Mouse (Mus musculus): Measurements from ENCODE around the gene Hal. TPM values are rescaled to one million over a fixed set of nuclear protein-coding genes. Genes with fewer than 3 reads are reported as not detected.
A peak's percentile ranks its signal among the peaks of the same experiment; 100 is the strongest.

The Hal gene
- polyA plus RNA-seq (2015; fragmentation: Nextera tagmentation; extraction: Ambion mirVana): not detected in 2 replicates

DNA sequence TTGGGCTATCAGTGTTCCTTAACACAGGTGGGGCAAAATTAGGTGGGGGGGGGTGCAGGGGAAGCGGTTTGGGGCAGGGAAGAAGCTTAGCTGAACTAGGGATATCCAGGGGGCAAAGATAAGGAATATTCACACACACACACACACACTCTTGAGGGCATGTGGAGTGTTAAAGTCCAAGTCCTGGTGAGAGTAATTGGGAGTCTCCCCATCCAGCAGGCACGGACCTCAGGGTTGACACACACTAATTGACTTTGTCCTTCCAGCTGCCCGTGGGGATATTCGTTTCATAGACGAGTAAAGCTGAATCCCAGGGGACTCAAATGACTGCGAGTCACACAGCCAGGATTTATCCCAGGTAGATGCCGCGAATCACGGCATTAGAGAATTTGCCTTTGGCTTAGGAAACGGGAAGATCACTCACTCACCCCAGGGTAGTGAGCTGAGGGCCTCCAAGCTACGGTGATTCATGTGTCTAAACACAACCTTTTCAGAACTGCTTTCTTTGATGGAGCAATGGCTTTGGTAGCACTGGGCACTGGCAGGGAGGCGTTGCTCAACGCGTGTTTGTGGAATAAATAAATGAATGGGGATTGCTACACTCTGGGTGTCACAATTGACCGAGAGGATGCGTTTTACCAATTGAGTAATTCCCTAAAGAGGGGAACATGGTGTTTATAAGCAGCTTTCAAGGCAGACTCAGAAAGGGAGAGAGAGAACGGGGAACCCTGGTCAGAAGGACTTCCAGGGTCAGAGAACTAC is at the start of gene Hal:
TSS of gene Hal (plus strand) at position 703 of the 762 bp plus-strand sequence.
- Histone ChIP-seq H3K36me3 (ENCODE audit: insufficient read depth, low read length) (peaks cover 11% of the 10 kb centered on the region), H3K9me3 (replicated peaks; ENCODE audit: low read length) (no peaks in the 10 kb centered on the region), H3K27me3 (ENCODE audit: insufficient read depth, low read length) (no peaks in the 10 kb centered on the region), H3K4me3 (replicated peaks; ENCODE audit: low read depth, low read length) (no peak within 1 kb of the TSS), H3K27ac (no peak within 1 kb of the TSS), H3K4me2 (ENCODE audit: low read length) (no peak within 1 kb of the TSS), H3K9ac (ENCODE audit: low read depth, low read length) (no peak within 1 kb of the TSS), H3K4me1 (replicated peaks; ENCODE audit: insufficient read depth, low read length) (no peaks in the 10 kb centered on the region)
- DNase-seq (ENCODE audit: low spot score) (no peak), ATAC-seq (replicated peaks; ENCODE audit: low FRiP score, low read depth) (no peak)
- no peak for TF ChIP-seq CTCF (IDR thresholded peaks at IDR 0.05; ENCODE audit: low read depth)
- WGBS: 57% methylated on average over 17 of the region's 17 CpGs

DNA sequence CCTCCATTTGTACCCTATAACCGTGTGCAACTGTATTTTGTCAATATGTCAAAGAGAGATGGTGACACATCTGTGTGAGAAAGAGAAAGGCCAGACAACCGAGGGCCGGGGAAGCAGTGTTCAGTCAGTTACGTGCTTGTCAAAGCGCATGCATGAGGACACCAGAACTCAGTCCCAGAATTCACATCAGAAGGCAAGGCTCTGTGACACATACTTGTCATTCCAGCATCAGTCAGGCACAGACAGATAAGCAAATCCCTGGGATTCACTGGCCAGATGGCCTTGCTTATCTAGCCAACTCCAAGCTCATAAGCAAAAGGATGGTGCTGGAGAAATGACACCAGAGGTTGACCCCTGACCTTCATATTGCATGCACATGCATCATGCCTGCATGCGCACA is 47.1 kb upstream of the Hal start:
- ATAC-seq (replicated peaks; ENCODE audit: low FRiP score, low read depth): no peak
- TF ChIP-seq CTCF (IDR thresholded peaks at IDR 0.05; ENCODE audit: low read depth): no peak
- 82% methylated on average over 6 of the region's 6 CpGs for WGBS
- H3K4me3 ChIP-seq (replicated peaks; ENCODE audit: low read depth, low read length): no peak overlapping the region
- no peak for DNase-seq (ENCODE audit: low spot score)
- H3K27me3 ChIP-seq (ENCODE audit: insufficient read depth, low read length): no peaks in the 10 kb centered on the region
- no peaks in the 10 kb centered on the region for H3K9me3 ChIP-seq (replicated peaks; ENCODE audit: low read length)
- no peaks in the 10 kb centered on the region for H3K36me3 ChIP-seq (ENCODE audit: insufficient read depth, low read length)
- H3K4me2 ChIP-seq (ENCODE audit: low read length): no peak overlapping the region
- no peaks in the 10 kb centered on the region for H3K4me1 ChIP-seq (replicated peaks; ENCODE audit: insufficient read depth, low read length)
- H3K27ac ChIP-seq: no peak overlapping the region
- no peak overlapping the region for H3K9ac ChIP-seq (ENCODE audit: low read depth, low read length)

DNA sequence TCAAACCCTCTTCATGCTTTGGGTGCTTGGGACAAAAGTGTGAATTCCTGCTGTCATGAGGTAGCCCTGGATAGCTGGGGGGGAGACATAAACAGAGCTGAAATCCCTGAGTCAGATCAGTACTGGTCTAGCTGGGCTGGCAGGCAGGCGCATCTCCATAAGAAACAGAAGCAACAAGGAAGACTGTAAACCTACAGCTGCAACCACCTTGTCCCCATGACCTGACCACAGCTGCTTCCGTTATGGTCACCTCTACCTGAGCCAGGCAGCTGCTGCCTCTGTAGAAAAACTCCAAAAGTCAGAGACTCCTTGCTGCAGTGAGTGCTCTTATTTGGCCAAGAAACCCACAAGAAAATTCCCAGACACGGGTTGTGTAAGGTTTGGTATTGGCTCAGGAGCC is 46.4 kb upstream of the Hal start:
- 86% methylated on average over 3 of the region's 3 CpGs for WGBS

DNA sequence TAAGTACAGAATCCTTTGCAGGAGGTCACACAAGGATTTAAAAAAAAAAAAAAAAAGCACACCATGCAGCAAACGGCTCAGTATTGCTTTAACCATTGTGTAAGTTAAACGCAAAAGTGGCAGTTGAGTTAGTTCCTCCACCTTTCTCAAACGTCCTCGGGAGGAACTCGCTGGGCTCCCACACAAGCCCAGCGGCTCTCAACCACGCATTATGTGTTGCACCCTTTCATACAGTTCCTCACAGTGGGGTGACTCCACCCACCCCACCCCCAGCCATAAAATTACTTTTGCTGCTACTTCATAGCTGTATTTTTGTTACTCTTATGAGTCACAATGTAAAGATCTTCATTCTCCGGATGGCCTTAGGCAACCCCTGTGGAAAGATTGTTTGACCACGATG is 44.2 kb upstream of the Hal start:
- no peak overlapping the region for H3K4me3 ChIP-seq (replicated peaks; ENCODE audit: low read depth, low read length)
- no peak for TF ChIP-seq CTCF (IDR thresholded peaks at IDR 0.05; ENCODE audit: low read depth)
- H3K27me3 ChIP-seq (ENCODE audit: insufficient read depth, low read length): no peaks in the 10 kb centered on the region
- no peak overlapping the region for H3K27ac ChIP-seq
- no peaks in the 10 kb centered on the region for H3K4me1 ChIP-seq (replicated peaks; ENCODE audit: insufficient read depth, low read length)
- WGBS: 53% methylated on average over 9 of the region's 9 CpGs
- no peak overlapping the region for H3K4me2 ChIP-seq (ENCODE audit: low read length)
- no peak overlapping the region for H3K9ac ChIP-seq (ENCODE audit: low read depth, low read length)
- H3K9me3 ChIP-seq (replicated peaks; ENCODE audit: low read length): no peaks in the 10 kb centered on the region
- DNase-seq (ENCODE audit: low spot score): no peak
- ATAC-seq (replicated peaks; ENCODE audit: low FRiP score, low read depth): no peak
- no peaks in the 10 kb centered on the region for H3K36me3 ChIP-seq (ENCODE audit: insufficient read depth, low read length)

More for the DNA sequence above, 46.4 kb upstream of the Hal start:
- ATAC-seq (replicated peaks; ENCODE audit: low FRiP score, low read depth) (no peak), DNase-seq (ENCODE audit: low spot score) (no peak)
- Histone ChIP-seq H3K27ac (no peak overlapping the region), H3K36me3 (ENCODE audit: insufficient read depth, low read length) (no peaks in the 10 kb centered on the region), H3K9me3 (replicated peaks; ENCODE audit: low read length) (no peaks in the 10 kb centered on the region), H3K4me1 (replicated peaks; ENCODE audit: insufficient read depth, low read length) (no peaks in the 10 kb centered on the region), H3K4me2 (ENCODE audit: low read length) (no peak overlapping the region), H3K4me3 (replicated peaks; ENCODE audit: low read depth, low read length) (no peak overlapping the region), H3K9ac (ENCODE audit: low read depth, low read length) (no peak overlapping the region), H3K27me3 (ENCODE audit: insufficient read depth, low read length) (no peaks in the 10 kb centered on the region)
- TF ChIP-seq CTCF (IDR thresholded peaks at IDR 0.05; ENCODE audit: low read depth): no peak

DNA sequence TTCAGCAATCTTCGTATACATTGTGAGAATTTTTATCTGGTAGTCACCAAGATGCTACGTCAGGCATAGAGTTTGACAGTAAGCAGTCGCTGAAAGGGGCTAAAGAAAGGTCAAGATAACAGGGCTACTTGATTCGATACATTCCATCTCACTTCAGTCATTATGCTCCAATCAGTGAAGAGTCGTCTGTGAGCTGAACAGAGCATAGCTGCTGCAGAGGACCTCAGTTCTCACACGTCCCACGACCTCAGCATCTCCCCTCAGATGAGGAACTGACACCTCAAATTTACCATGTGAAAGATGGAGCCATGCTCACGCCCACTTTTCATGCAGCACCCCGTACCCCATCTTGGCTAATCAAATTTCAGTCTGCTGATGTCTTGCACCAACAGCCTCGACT is 41.2 kb upstream of the Hal start:
- Histone ChIP-seq H3K9me3 (replicated peaks; ENCODE audit: low read length) (no peaks in the 10 kb centered on the region), H3K27me3 (ENCODE audit: insufficient read depth, low read length) (no peaks in the 10 kb centered on the region), H3K36me3 (ENCODE audit: insufficient read depth, low read length) (no peaks in the 10 kb centered on the region), H3K9ac (ENCODE audit: low read depth, low read length) (no peak overlapping the region), H3K27ac (no peak overlapping the region), H3K4me3 (replicated peaks; ENCODE audit: low read depth, low read length) (no peak overlapping the region), H3K4me2 (ENCODE audit: low read length) (no peak overlapping the region), H3K4me1 (replicated peaks; ENCODE audit: insufficient read depth, low read length) (no peaks in the 10 kb centered on the region)
- 51% methylated on average over 10 of the region's 10 CpGs for WGBS
- DNase-seq (ENCODE audit: low spot score) (no peak), ATAC-seq (replicated peaks; ENCODE audit: low FRiP score, low read depth) (no peak)
- no peak for TF ChIP-seq CTCF (IDR thresholded peaks at IDR 0.05; ENCODE audit: low read depth)

DNA sequence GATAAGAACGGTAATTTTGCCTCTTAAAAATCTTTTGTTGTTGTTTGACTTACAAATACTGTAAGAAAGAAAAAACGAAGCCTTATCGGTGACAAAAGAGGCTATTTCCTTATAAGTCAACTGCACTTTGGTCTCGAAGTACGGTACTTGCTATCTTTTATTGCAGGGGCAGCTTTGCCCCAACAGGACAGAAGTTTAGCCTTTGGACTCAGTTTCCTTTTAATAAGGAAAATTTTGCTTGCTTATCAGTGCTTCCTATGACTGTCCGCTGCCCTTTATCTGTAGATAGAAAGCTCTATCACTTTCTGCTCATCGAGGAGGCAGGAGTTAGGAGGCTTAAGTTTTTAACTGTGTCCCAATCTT is 33.9 kb upstream of the Hal start:
- Histone ChIP-seq H3K27me3 (ENCODE audit: insufficient read depth, low read length) (no peaks in the 10 kb centered on the region), H3K36me3 (ENCODE audit: insufficient read depth, low read length) (no peaks in the 10 kb centered on the region), H3K4me2 (ENCODE audit: low read length) (peak overlapping the region; percentile 82), H3K9ac (ENCODE audit: low read depth, low read length) (no peak overlapping the region), H3K4me3 (replicated peaks; ENCODE audit: low read depth, low read length) (peak overlapping the region; percentile 92), H3K9me3 (replicated peaks; ENCODE audit: low read length) (no peaks in the 10 kb centered on the region), H3K4me1 (replicated peaks; ENCODE audit: insufficient read depth, low read length) (peaks cover 7% of the 10 kb centered on the region; the same call in 1 of the 2 replicates), H3K27ac (no peak overlapping the region)
- TF ChIP-seq CTCF (IDR thresholded peaks at IDR 0.05; ENCODE audit: low read depth): no peak
- DNase-seq (ENCODE audit: low spot score) (no peak), ATAC-seq (replicated peaks; ENCODE audit: low FRiP score, low read depth) (no peak)
- 46% methylated on average over 7 of the region's 7 CpGs for WGBS
